Mouse (Mus musculus) neural tube, embryonic 11.5 days (tissue): ENCODE data around the gene Pqbp1. TPM values are rescaled to one million over a fixed set of nuclear protein-coding genes. Genes with fewer than 3 reads are reported as not detected.
A peak's percentile ranks its signal among the peaks of the same experiment; 100 is the strongest.
"Not testable (repeated sequence)": the region's sequence is repeated elsewhere in the genome, so short reads cannot be mapped to it uniquely, and the experiment has no call there.

Experiments used
- ATAC-seq: fragments of 200-750 bp; cut with Nextera tagmentation; 2 replicates; pipeline ENCODE4 v1.8.0; 2017; ENCODE audit warnings: moderate number of reproducible peaks, mild to moderate bottlenecking, moderate TSS enrichment, moderate library complexity; ENCODE audit not compliant: insufficient read depth, low FRiP score, low TSS enrichment
- DNase-seq: peaks from one replicate; pipeline ENCODE4 v3.0.0-alpha.2; 2015; ENCODE audit warnings: low spot score
- H3K27ac ChIP-seq: fragments of 300-500 bp; sonication (generic); 2 replicates; pipeline ENCODE4 v1.5.1; 2014; ENCODE audit warnings: low read depth, mild to moderate bottlenecking, low read length
- H3K27me3 ChIP-seq: fragments of 300-500 bp; sonication (generic); 2 replicates; pipeline ENCODE4 v1.6.1; 2014; ENCODE audit warnings: mild to moderate bottlenecking, low read length, mixed read lengths; ENCODE audit not compliant: control insufficient read depth, insufficient read depth
- H3K36me3 ChIP-seq: fragments of 300-500 bp; sonication (generic); 2 replicates; pipeline ENCODE4 v1.6.1; 2014; ENCODE audit warnings: mild to moderate bottlenecking, low read length, moderate library complexity, mixed read lengths; ENCODE audit not compliant: control insufficient read depth, insufficient read depth
- H3K4me1 ChIP-seq: fragments of 300-500 bp; sonication (generic); 2 replicates; pipeline ENCODE4 v1.6.1; 2014; ENCODE audit warnings: low read length, mixed read lengths; ENCODE audit not compliant: control insufficient read depth, insufficient read depth
- H3K4me2 ChIP-seq: fragments of 300-500 bp; sonication (generic); 2 replicates; pipeline ENCODE4 v1.6.1; 2014; ENCODE audit warnings: low read depth, mild to moderate bottlenecking, moderate library complexity
- H3K4me3 ChIP-seq: fragments of 300-500 bp; sonication (generic); 2 replicates; pipeline ENCODE4 v1.5.1; 2014; ENCODE audit warnings: low read depth, low read length
- H3K9ac ChIP-seq: fragments of 300-500 bp; sonication (generic); 2 replicates; pipeline ENCODE4 v1.6.1; 2014; ENCODE audit warnings: mild to moderate bottlenecking, low read length
- H3K9me3 ChIP-seq: fragments of 300-500 bp; sonication (generic); 2 replicates; pipeline ENCODE4 v1.6.1; 2016; ENCODE audit warnings: low read length; ENCODE audit not compliant: control insufficient read depth
- WGBS: fragments of 180-500 bp; shearing (Covaris S2); extraction: QIAGEN DNeasy Blood & Tissue Kit; methylation state at CpG from one replicate; pipeline ENCODE4 v1.1.7; 2014; 5-methylcytosine and 5-hydroxymethylcytosine counted together
- polyA plus RNA-seq: library from polyadenylated mRNA; unstranded; fragments of >200 nt; fragmentation: Nextera tagmentation; extraction: Ambion mirVana; gene quantifications from 2 replicates; pipeline ENCODE4 v1.2.1, GENCODE M21; 2014

Gene Pqbp1
- polyA plus RNA-seq, 1 experiment from 2014 or later, result 137 TPM

DNA sequence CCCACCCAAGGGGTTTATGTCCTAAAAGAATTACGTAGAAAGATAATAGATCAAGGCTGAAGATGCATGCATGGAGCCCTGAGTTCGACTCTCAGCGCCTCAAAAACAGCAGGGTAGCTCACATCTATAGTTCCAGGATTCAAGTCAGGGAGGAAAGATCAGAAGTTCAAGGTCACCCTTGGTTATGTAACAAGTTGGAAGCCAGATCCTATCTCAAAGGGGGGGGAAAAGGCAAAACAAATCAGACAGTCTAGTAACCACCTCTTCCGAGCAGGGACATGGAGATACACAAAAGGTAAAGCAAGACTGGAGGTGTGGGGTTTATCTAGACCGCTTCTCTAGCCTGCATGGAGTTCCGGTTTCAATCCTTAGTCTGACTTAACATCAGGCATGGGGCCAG lies 27.2 kb upstream of the Pqbp1 start:
- Histone ChIP-seq H3K9ac (no peak overlapping the region), H3K27me3 (peaks cover 51% of the 10 kb centered on the region), H3K4me1 (no peaks in the 10 kb centered on the region), H3K36me3 (no peaks in the 10 kb centered on the region; the same call in 1 of the 2 replicates), H3K4me2 (no peak overlapping the region), H3K27ac (no peak overlapping the region), H3K9me3 (no peaks in the 10 kb centered on the region; the same call in 1 of the 2 replicates), H3K4me3 (no peak overlapping the region)
- DNase-seq (no peak), ATAC-seq (no peak)
- WGBS, result 70% methylated on average over 6 of the region's 6 CpGs

DNA sequence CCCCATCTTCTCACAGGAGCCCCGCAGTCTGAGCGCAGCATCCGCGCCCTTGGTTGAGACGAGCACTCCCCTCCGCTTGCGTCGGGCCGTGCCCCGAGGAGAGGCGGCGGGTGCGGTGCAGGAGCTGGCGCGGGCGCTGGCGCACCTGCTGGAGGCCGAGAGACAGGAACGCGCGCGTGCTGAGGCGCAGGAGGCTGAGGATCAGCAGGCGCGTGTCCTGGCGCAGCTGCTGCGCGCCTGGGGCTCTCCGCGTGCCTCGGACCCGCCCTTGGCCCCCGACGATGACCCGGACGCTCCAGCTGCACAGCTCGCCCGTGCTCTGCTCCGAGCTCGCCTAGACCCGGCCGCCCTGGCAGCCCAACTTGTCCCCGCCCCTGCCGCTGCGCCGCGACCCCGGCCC lies 23.0 kb upstream of the Pqbp1 start:
- DNase-seq (peak; percentile 25), ATAC-seq (peak; percentile 15)
- Histone ChIP-seq H3K36me3 (no peaks in the 10 kb centered on the region), H3K9me3 (no peaks in the 10 kb centered on the region), H3K9ac (peak overlapping the region; percentile 32; the same call in 1 of the 2 replicates), H3K4me1 (no peaks in the 10 kb centered on the region), H3K4me2 (peak overlapping the region; percentile 47), H3K27ac (no peak overlapping the region), H3K27me3 (peaks cover 41% of the 10 kb centered on the region), H3K4me3 (peak overlapping the region; percentile 27)
- WGBS, result 10% methylated on average over 38 of the region's 48 CpGs

DNA sequence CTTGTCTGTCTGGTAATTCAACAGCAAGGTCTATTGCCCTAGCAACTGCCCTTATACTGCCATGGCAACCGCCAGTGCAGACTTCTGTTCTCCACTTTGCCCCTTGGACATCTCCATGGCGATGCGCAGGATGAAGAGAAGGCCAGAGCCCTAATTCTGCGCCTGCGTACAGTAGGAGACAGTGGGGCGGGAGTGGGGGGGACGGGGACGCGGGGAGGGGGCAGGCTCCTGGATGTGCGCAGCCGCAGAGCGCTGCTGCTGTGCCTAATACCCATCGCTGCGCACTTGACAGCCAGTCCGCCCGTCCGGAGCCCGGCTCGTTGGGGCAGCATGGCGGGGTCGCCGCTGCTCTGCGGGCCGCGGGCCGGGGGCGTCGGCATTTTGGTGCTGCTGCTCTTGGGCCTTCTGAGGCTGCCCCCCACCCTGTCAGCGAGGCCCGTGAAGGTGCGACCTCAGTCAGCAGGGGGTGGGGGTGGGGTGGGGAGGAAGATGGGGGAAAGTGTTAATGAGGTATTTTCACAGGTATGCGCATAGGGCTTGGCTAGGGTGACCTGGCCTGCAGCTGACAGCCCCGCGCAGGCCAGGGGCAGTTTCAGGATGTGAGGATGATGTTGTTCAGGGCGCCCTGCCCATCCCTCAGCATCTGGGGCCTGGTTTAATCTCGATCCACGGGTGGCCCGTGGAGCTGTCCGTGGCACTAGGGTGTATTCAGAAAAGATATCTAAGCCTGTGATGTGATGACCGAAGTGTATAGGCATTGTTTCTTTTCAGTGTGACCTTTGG lies 20.7 kb upstream of the Pqbp1 start, which contains the start of gene Pcsk1n:
TSS of gene Pcsk1n (plus strand) at position 222 of the 783 bp plus-strand sequence.
- DNase-seq (peak; percentile 79), ATAC-seq (peak; percentile 81)
- Histone ChIP-seq H3K9ac (peak within 1 kb of the TSS; percentile 37), H3K9me3 (no peaks in the 10 kb centered on the region), H3K4me3 (peak within 1 kb of the TSS; percentile 31), H3K4me2 (peak within 1 kb of the TSS; percentile 47), H3K27me3 (peaks cover 30% of the 10 kb centered on the region), H3K36me3 (no peaks in the 10 kb centered on the region), H3K4me1 (no peaks in the 10 kb centered on the region), H3K27ac (peak within 1 kb of the TSS; percentile 44; the same call in 1 of the 2 replicates)
- WGBS, result 21% methylated on average over 26 of the region's 40 CpGs

DNA sequence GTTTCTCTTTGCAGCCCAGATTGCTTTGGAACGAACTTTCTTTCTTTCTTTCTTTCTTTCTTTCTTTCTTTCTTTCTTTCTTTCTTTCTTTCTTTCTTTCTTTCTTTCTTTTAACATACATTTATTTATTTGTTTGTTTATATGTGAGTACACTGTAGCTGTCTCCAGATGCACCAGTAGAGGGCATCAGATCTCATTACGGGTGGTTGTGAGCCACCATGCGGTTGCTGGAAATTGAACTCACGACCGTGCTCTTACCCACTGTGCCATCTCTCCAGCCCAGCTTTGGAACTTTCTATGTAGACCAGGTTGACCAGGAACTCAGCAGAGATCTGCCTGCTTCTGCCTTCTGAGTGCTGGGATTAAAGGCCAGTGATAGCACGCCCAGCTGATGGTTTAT lies 18.9 kb upstream of the Pqbp1 start:
- not testable (repeated sequence) for H3K9me3 ChIP-seq, H3K4me1 ChIP-seq, H3K4me2 ChIP-seq, DNase-seq, H3K36me3 ChIP-seq, H3K4me3 ChIP-seq, H3K27ac ChIP-seq, ATAC-seq, H3K9ac ChIP-seq
- peaks cover 16% of the 10 kb centered on the region for H3K27me3 ChIP-seq
- 71% methylated on average over 6 of the region's 6 CpGs for WGBS

- H3K36me3 ChIP-seq, H3K27me3 ChIP-seq, H3K9ac ChIP-seq, H3K4me3 ChIP-seq, H3K4me2 ChIP-seq, DNase-seq, ATAC-seq, H3K4me1 ChIP-seq, H3K9me3 ChIP-seq, H3K27ac ChIP-seq: not testable (repeated sequence)
- WGBS, result 18% methylated on average over 3 of the region's 3 CpGs
Observed at GRCm38 (mm10) chrX:7915669-7916068, 16.6 kb upstream of the Pqbp1 start.

DNA sequence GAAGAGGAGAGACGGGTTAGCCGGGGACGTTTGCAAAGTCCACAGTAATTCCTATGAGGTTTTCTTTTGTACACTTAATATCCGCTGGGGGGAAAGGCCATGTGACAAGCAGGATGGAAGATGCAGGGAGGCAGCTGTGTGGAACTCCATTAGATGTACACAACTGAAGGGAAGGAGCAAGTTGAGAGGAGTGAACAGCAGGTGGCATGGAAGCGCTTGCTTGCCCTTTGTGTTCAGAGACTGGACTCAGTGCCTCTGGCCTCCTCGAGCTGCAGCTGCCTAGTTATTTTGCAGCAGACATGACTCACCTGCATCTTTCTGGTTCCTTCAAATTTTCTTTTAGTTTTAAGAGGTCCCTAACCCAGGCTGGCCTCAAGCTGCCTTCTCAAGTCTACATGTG lies 11.4 kb upstream of the Pqbp1 start:
- Histone ChIP-seq H3K4me1 (no peaks in the 10 kb centered on the region), H3K27me3 (no peaks in the 10 kb centered on the region), H3K4me2 (no peak overlapping the region), H3K27ac (no peak overlapping the region), H3K4me3 (no peak overlapping the region), H3K9ac (no peak overlapping the region), H3K9me3 (no peaks in the 10 kb centered on the region), H3K36me3 (no peaks in the 10 kb centered on the region; the same call in 1 of the 2 replicates)
- 68% methylated on average over 6 of the region's 6 CpGs for WGBS
- DNase-seq, result no peak
- ATAC-seq, result no peak

- not testable (repeated sequence) for H3K27ac ChIP-seq, H3K9ac ChIP-seq, H3K4me2 ChIP-seq, H3K4me1 ChIP-seq, H3K4me3 ChIP-seq, H3K9me3 ChIP-seq, ATAC-seq, DNase-seq, H3K36me3 ChIP-seq, H3K27me3 ChIP-seq
- 85% methylated on average over 4 of the region's 4 CpGs for WGBS
Observed at GRCm38 (mm10) chrX:7909242-7909641, 10.2 kb upstream of the Pqbp1 start, which contains the start of gene Gm10490. Gene Gm10490 (plus strand): TSS chrX:7909542.

DNA sequence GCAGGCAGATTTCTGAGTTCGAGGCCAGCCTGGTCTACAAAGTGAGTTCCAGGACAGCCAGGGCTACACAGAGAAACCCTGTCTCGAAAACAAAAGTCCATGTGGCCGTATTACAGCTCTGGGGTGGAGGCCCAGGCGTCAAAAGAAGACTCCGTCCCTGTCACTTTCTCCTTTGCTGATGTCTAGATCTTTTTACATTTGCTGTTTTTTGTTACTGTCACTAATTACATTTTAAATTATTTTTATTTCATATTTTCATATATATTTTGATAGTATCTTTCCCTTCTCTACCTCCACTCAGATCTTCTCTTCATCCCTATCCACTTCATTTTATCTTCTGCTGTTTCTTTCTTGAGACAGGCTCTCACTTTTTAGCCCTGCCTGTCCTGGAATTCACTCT lies 8.7 kb upstream of the Pqbp1 start, which contains the start of gene Gm10491:
TSS of gene Gm10491 (minus strand) at position 101 of the 400 bp plus-strand sequence.
- ATAC-seq, result no peak
- DNase-seq, result no peak
- no peaks in the 10 kb centered on the region; the same call in 1 of the 2 replicates for H3K36me3 ChIP-seq
- H3K27me3 ChIP-seq, result no peaks in the 10 kb centered on the region
- no peak within 1 kb of the TSS for H3K9ac ChIP-seq
- H3K4me1 ChIP-seq, result no peaks in the 10 kb centered on the region
- H3K4me3 ChIP-seq, result no peak within 1 kb of the TSS
- no peaks in the 10 kb centered on the region for H3K9me3 ChIP-seq
- no peak within 1 kb of the TSS for H3K4me2 ChIP-seq
- 83% methylated on average over 5 of the region's 5 CpGs for WGBS
- no peak within 1 kb of the TSS for H3K27ac ChIP-seq

- no peaks in the 10 kb centered on the region for H3K4me1 ChIP-seq
- DNase-seq (no peak), ATAC-seq (no peak)
- H3K27ac ChIP-seq, result no peak overlapping the region
- H3K9ac ChIP-seq, result no peak overlapping the region
- WGBS, result 92% methylated on average over 5 of the region's 5 CpGs
- H3K9me3 ChIP-seq, result no peaks in the 10 kb centered on the region
- H3K36me3 ChIP-seq, result no peaks in the 10 kb centered on the region; the same call in 1 of the 2 replicates
- H3K4me3 ChIP-seq, result no peak overlapping the region
- no peaks in the 10 kb centered on the region for H3K27me3 ChIP-seq
- no peak overlapping the region for H3K4me2 ChIP-seq
Observed at GRCm38 (mm10) chrX:7904441-7904840, 5.4 kb upstream of the Pqbp1 start.
